Mouse (Mus musculus): ENCODE results near the gene Ceacam9. TPM values are rescaled to one million over a fixed set of nuclear protein-coding genes. Genes with fewer than 3 reads are reported as not detected.
"Not testable (repeated sequence)": the region's sequence is repeated elsewhere in the genome, so short reads cannot be mapped to it uniquely, and the experiment has no call there.

Ceacam9 gene
- polyA plus RNA-seq, 1 experiment from 2014 or later: 0.33 TPM

DNA sequence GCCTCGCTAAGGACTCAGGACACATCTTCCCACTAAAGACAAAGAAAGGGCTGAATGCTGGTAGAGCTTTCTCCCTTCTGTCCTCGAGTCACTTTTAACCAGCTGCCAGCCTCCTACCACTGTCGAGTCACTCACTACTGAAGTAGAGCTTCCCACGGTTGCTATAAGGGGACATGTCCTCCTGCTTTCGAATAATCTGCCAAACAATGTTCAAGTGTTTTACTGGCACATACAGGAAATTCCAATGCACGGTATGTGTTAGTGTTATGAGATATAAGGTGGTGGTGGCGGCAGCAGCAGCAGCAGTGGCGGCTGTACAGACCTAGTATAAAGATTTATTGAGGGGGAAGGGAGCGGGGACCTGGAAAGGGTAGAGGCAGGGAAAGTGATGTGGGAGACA, 15.3 kb upstream of the Ceacam9 start:
- Histone ChIP-seq H3K4me3 (ENCODE audit: low read length) (no peak overlapping the region), H3K4me2 (ENCODE audit: low read depth, low read length) (peak overlapping the region; percentile 45), H3K36me3 (ENCODE audit: control insufficient read depth, insufficient read depth) (no peaks in the 10 kb centered on the region), H3K27me3 (ENCODE audit: control insufficient read depth, insufficient read depth, low read length) (no peaks in the 10 kb centered on the region), H3K4me1 (ENCODE audit: control insufficient read depth, insufficient read depth, low read length) (peaks cover 30% of the 10 kb centered on the region), H3K9me3 (replicated peaks; ENCODE audit: control insufficient read depth, low read length) (no peaks in the 10 kb centered on the region), H3K9ac (ENCODE audit: low read length) (peak overlapping the region; percentile 14), H3K27ac (ENCODE audit: low read length) (peak overlapping the region; percentile 73)
- peak; percentile 79 for ATAC-seq (replicated peaks; ENCODE audit: extremely low read depth, insufficient read depth, low FRiP score)
- 11% methylated on average over 9 of the region's 9 CpGs for WGBS

DNA sequence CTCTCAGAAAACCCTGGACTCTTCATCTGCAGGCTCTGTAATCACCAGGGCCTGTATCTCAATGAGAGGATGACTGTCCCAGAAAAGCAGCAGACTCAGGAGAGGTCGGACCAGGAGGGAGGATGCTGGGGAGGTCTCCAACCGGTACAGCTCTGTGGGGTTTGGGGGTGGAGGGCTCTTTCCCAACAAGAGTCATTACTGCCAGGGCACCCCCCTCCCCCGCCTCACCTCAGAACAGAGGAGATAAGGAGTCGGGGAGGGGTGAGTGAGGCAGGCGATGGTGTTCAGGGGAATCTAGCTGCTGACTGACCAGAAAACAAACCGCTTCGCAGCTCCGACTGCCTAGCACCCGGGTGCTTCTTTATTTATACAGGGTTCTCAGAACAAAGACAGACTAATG, 13.5 kb upstream of the Ceacam9 start:
- peak; percentile 34 for ATAC-seq (replicated peaks; ENCODE audit: extremely low read depth, insufficient read depth, low FRiP score)
- Histone ChIP-seq H3K27ac (ENCODE audit: low read length) (no peak overlapping the region; the same call in 1 of the 2 replicates), H3K27me3 (ENCODE audit: control insufficient read depth, insufficient read depth, low read length) (no peaks in the 10 kb centered on the region), H3K9ac (ENCODE audit: low read length) (no peak overlapping the region), H3K4me3 (ENCODE audit: low read length) (no peak overlapping the region), H3K4me1 (ENCODE audit: control insufficient read depth, insufficient read depth, low read length) (peaks cover 30% of the 10 kb centered on the region), H3K4me2 (ENCODE audit: low read depth, low read length) (peak overlapping the region; percentile 8; the same call in 1 of the 2 replicates), H3K9me3 (replicated peaks; ENCODE audit: control insufficient read depth, low read length) (no peaks in the 10 kb centered on the region), H3K36me3 (ENCODE audit: control insufficient read depth, insufficient read depth) (no peaks in the 10 kb centered on the region)
- WGBS: 11% methylated on average over 9 of the region's 9 CpGs

DNA sequence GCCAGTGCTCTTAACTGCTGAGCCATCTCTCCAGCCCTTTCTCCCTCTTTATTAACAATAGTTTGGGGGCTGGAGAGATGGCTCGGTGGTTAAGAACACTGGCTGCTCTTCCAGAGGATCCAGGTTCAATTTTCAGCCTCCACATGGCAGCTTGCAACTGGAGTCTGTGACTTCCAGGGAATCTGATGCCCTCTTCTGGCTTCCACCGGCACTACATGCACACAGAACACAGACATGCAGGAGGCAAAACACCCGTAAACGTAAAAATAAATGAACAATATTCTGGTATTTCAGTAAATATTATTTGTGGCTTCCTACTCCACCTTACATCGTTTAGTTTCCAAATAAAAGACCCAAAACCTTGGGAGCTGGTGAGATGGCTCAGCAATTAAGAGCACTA, 11.1 kb upstream of the Ceacam9 start:
- Histone ChIP-seq H3K9me3 (replicated peaks; ENCODE audit: control insufficient read depth, low read length) (no peaks in the 10 kb centered on the region), H3K4me3 (ENCODE audit: low read length) (no peak overlapping the region), H3K9ac (ENCODE audit: low read length) (no peak overlapping the region), H3K27ac (ENCODE audit: low read length) (no peak overlapping the region), H3K36me3 (ENCODE audit: control insufficient read depth, insufficient read depth) (no peaks in the 10 kb centered on the region), H3K4me1 (ENCODE audit: control insufficient read depth, insufficient read depth, low read length) (peaks cover 30% of the 10 kb centered on the region), H3K27me3 (ENCODE audit: control insufficient read depth, insufficient read depth, low read length) (no peaks in the 10 kb centered on the region), H3K4me2 (ENCODE audit: low read depth, low read length) (no peak overlapping the region)
- WGBS: 77% methylated on average over 5 of the region's 5 CpGs
- ATAC-seq (replicated peaks; ENCODE audit: extremely low read depth, insufficient read depth, low FRiP score): no peak

DNA sequence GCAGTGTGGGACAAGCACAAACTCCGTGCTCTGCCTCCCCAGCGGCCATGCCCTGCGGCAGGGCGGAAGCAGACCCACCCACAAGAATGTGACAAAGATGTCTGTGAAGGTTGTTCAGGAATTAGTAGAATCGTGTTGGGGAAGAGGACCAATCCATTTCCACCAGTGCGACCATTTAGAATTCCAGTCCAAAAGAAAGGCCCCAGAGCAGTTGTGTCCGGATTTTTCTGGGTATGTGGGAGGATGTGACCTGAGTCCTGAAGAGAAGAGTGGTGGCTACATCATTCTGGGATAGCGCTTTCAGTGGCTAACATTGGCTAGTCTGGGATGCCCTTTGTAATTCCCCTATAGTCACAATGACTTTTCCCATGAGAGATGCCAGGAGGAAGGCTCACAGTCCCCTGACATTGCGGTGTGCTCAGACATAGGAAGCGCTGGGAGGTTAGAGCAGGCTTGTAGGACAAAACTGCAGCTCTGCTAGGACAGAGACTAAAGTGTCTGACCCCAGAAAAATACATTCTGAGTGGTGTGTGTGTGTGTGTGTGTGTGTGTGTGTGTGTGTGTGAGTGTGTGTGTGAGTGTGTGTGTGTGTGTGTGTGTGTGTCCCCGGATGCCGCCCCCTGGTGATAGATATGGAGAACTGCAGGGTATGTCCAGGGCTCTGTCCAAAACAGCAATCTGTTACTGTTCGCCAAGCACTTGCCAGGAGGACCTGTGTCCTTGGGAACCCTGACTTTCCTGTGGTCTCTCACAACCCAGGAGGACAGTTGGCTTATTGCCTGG, 8.9 kb upstream of the Ceacam9 start:
- Histone ChIP-seq H3K4me2 (ENCODE audit: low read depth, low read length) (no peak overlapping the region), H3K4me1 (ENCODE audit: control insufficient read depth, insufficient read depth, low read length) (peaks cover 15% of the 10 kb centered on the region), H3K4me3 (ENCODE audit: low read length) (no peak overlapping the region), H3K36me3 (ENCODE audit: control insufficient read depth, insufficient read depth) (no peaks in the 10 kb centered on the region), H3K27ac (ENCODE audit: low read length) (no peak overlapping the region), H3K9ac (ENCODE audit: low read length) (no peak overlapping the region), H3K9me3 (replicated peaks; ENCODE audit: control insufficient read depth, low read length) (no peaks in the 10 kb centered on the region), H3K27me3 (ENCODE audit: control insufficient read depth, insufficient read depth, low read length) (no peaks in the 10 kb centered on the region)
- ATAC-seq (replicated peaks; ENCODE audit: extremely low read depth, insufficient read depth, low FRiP score): no peak
- 80% methylated on average over 11 of the region's 13 CpGs for WGBS

DNA sequence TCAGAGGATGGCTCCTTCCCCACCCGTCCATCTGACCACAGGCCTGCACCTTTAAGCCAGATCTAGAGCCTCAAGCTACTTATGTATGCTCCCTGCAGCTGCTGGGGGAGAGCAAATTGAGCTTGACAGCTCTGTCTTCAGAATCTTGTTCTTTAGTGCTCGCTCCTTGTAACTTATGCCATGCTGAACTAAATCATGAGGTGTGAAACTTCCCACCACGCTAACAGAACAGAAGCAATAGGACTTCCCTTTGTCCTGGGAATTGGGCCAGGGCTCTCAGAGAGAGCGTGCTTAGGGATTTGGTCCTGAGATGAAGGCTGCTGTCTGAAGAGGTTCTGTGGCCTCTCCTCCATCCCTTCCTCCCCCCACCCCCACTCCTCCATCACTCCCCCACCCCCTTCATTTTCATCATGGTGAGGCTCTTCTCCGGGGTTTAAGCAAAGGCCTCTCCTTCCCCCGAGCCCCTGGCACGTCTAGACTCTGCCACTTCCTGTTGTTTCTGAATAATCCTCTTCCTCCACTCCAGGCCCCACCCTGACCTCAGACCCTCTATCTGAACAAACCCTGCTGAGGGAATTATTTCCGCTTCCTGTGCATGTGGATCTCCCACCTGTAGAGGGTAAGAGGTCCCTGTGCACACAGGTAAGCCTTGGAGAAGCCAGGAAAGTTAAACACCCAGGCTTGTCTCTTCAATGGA, 5.1 kb upstream of the Ceacam9 start:
- not testable (repeated sequence) for H3K27ac ChIP-seq (ENCODE audit: low read length)
- ATAC-seq (replicated peaks; ENCODE audit: extremely low read depth, insufficient read depth, low FRiP score): peak; percentile 37; the same call in 1 of the 2 replicates

DNA sequence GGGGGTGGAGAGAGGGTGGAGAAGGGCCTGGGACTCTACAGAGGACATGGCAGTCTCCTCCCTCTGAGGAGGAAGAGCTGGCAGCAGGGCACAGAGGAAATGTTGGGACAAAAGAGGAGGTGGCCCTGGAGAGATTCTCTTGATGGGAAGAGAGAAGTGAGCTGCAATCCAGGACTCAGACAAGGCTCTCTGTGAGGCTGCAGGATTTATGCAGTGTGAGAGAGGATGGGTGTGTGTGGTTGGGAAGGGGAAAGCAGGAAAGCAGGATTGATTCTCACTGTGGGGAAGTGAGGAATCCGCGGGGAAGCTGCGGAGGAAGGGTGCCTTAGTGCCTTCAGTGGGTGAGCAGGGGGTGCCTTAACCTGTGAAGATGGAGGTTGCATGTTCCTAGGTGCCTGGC, 761 bp downstream of the Ceacam9 start:
- not testable (repeated sequence) for ATAC-seq (replicated peaks; ENCODE audit: extremely low read depth, insufficient read depth, low FRiP score); H3K27ac ChIP-seq (ENCODE audit: low read length); H3K9me3 ChIP-seq (replicated peaks; ENCODE audit: control insufficient read depth, low read length); H3K36me3 ChIP-seq (ENCODE audit: control insufficient read depth, insufficient read depth); H3K9ac ChIP-seq (ENCODE audit: low read length); H3K27me3 ChIP-seq (ENCODE audit: control insufficient read depth, insufficient read depth, low read length); H3K4me1 ChIP-seq (ENCODE audit: control insufficient read depth, insufficient read depth, low read length); H3K4me3 ChIP-seq (ENCODE audit: low read length); H3K4me2 ChIP-seq (ENCODE audit: low read depth, low read length)
- WGBS: 60% methylated on average over 3 of the region's 3 CpGs

More for the DNA sequence above, 5.1 kb upstream of the Ceacam9 start:
- H3K27me3 ChIP-seq (ENCODE audit: control insufficient read depth, insufficient read depth, low read length); H3K4me3 ChIP-seq (ENCODE audit: low read length); H3K36me3 ChIP-seq (ENCODE audit: control insufficient read depth, insufficient read depth); H3K4me2 ChIP-seq (ENCODE audit: low read depth, low read length); H3K9me3 ChIP-seq (replicated peaks; ENCODE audit: control insufficient read depth, low read length); H3K4me1 ChIP-seq (ENCODE audit: control insufficient read depth, insufficient read depth, low read length): not testable (repeated sequence)
- 33% methylated on average over 8 of the region's 8 CpGs for WGBS
- H3K9ac ChIP-seq (ENCODE audit: low read length): peak overlapping the region; percentile 25; the same call in 1 of the 2 replicates

DNA sequence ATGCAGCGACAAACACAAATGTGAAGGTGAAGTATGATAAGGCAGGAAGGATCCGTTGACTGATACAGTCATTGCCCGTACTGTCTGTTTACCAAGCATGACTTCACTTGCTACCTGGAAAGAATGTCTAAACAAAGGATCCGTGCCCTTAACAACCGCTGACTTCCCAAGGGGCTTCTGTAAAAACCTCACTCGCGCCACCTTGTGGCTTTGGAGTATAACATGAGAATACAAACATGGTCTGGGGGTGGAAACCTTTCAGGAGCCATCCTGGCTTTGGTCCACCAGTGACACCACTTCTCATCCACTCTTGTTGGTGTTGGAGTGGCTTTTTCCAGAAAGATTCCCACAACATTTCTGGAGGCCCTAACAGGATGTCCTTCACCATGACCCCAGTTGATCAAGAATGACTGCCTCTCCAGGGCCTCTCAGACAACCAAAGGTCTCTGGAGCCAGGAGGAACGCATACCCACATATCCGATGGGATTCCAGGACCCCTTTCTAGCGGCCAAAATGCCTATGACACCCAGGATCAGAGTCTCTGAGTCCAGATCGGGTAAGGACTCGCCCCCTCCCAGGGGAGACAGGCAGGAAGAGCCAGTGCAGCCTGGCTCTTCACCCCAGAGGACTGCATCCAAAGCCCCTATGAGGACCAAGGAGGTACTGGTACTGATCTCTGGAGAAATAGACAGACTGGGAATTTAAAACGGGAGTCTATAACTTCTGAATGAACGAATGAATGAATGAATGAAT, 7.0 kb downstream of the Ceacam9 start:
- peak; percentile 64 for ATAC-seq (replicated peaks; ENCODE audit: extremely low read depth, insufficient read depth, low FRiP score)
- peak overlapping the region; percentile 40 for H3K4me3 ChIP-seq (ENCODE audit: low read length)
- peak overlapping the region; percentile 56 for H3K4me2 ChIP-seq (ENCODE audit: low read depth, low read length)
- peak overlapping the region; percentile 54 for H3K27ac ChIP-seq (ENCODE audit: low read length)
- no peak overlapping the region for H3K9ac ChIP-seq (ENCODE audit: low read length)
- no peaks in the 10 kb centered on the region for H3K36me3 ChIP-seq (ENCODE audit: control insufficient read depth, insufficient read depth)
- no peaks in the 10 kb centered on the region for H3K9me3 ChIP-seq (replicated peaks; ENCODE audit: control insufficient read depth, low read length)
- no peaks in the 10 kb centered on the region for H3K27me3 ChIP-seq (ENCODE audit: control insufficient read depth, insufficient read depth, low read length)
- H3K4me1 ChIP-seq (ENCODE audit: control insufficient read depth, insufficient read depth, low read length): peaks cover 14% of the 10 kb centered on the region; the same call in 1 of the 2 replicates
- WGBS: 18% methylated on average over 14 of the region's 14 CpGs

DNA sequence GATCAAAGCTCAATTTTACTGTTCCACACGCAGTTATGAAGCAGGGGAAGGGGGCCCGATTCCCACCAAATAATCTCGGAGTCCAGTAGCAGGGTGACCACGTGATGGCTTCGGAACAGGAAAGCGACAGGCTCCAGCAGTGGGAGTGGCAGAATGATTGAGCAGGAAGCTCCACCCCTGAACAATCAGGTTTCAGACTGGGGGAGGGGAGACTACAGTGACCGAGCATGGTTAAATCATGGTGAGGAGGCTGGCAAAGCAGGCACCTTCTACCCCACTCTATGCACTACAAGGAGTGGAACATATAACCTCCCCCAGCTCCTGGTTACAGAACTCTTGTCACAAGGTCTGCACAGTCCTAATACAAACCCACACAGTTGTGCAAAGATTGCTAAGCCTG, 7.8 kb downstream of the Ceacam9 start:
- Histone ChIP-seq H3K4me1 (ENCODE audit: control insufficient read depth, insufficient read depth, low read length) (peaks cover 14% of the 10 kb centered on the region; the same call in 1 of the 2 replicates), H3K9ac (ENCODE audit: low read length) (peak overlapping the region; percentile 16; the same call in 1 of the 2 replicates), H3K4me2 (ENCODE audit: low read depth, low read length) (peak overlapping the region; percentile 30; the same call in 1 of the 2 replicates)
- not testable (repeated sequence) for H3K27ac ChIP-seq (ENCODE audit: low read length); H3K9me3 ChIP-seq (replicated peaks; ENCODE audit: control insufficient read depth, low read length); H3K4me3 ChIP-seq (ENCODE audit: low read length); H3K27me3 ChIP-seq (ENCODE audit: control insufficient read depth, insufficient read depth, low read length); H3K36me3 ChIP-seq (ENCODE audit: control insufficient read depth, insufficient read depth)
- peak; percentile 24; the same call in 1 of the 2 replicates for ATAC-seq (replicated peaks; ENCODE audit: extremely low read depth, insufficient read depth, low FRiP score)
- WGBS: 10% methylated on average over 7 of the region's 7 CpGs
